15 mouse cellular contexts compared by ENCODE assay signal in the genomic region with DNA sequence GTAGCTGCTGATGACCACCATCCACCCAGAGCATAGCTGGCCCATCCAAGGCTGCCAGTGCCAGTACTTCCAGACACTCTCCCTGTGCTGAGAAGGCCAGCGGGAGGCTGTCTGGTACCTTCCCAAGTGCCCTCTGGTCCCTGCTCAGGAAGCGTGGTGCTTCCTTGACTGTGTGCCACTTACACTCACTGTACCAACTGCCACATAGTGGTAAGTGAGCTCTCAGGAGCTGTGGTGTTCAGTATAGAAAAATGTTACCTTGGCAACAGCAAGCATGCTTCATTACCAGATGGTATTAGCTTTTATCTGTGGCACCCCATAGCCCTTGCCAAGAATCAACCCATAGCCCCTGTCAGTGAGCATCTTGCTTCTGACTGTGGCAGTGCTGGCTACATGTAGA.
DNase-seq lines count a peak whose midpoint lies in the region; ATAC-seq lines count a peak whose summit lies in the region.
"Had no signal": no experiment of that assay in that cellular context is flagged by ENCODE, and none has a peak within 500 bp of the region (broad histone marks: within the 10 kb centered on the region; RNA-seq: fewer than 3 reads in every experiment).

No protein-coding gene starts in this region.

- DNase-seq in hindbrain, embryonic 14.5 days (ENCODE audit: low spot score): no peak
- no peak for DNase-seq in hindbrain, embryonic 10.5 days (ENCODE audit: low spot score)
- no peak for DNase-seq in neural tube, embryonic 10.5 days (ENCODE audit: extremely low spot score, low spot score)
- no peak for DNase-seq in ovary, postnatal 10 days (ENCODE audit: low spot score)
- no peak for DNase-seq in gastrocnemius, adult 18-20 months (ENCODE audit: low spot score)
- DNase-seq: adrenal gland, adult 8-10 months; gastrocnemius, postnatal 14 days; lung, adult 2 months; thymus, adult 2 months had no signal

- 0 out of 2 replicates have a peak overlapping the region, but pooled peaks have one; percentile 12 for H3K27ac ChIP-seq in hindbrain, embryonic 14.5 days
- no peak overlapping the region; the same call in 1 of the 2 replicates for H3K27ac ChIP-seq in hindbrain, embryonic 10.5 days
- no peak overlapping the region for H3K27ac ChIP-seq in neural tube, embryonic 14.5 days (ENCODE audit: low read depth, low read length)
- peak overlapping the region; percentile 24; the same call in 1 of the 2 replicates for H3K27ac ChIP-seq in hindbrain, embryonic 16.5 days (ENCODE audit: low read depth, low read length)
- H3K27ac ChIP-seq: kidney, postnatal 0 days; limb, embryonic 13.5 days; midbrain, embryonic 12.5 days had no signal

- 0 out of 2 replicates have a peak overlapping the region, but pooled peaks have one; percentile 10 for H3K9ac ChIP-seq in hindbrain, embryonic 14.5 days
- no peak overlapping the region for H3K9ac ChIP-seq in neural tube, embryonic 14.5 days (replicated peaks; ENCODE audit: low read depth, low read length)
- H3K9ac ChIP-seq in hindbrain, embryonic 16.5 days (ENCODE audit: low read depth, low read length): no peak overlapping the region
- H3K9ac ChIP-seq: limb, embryonic 13.5 days; midbrain, embryonic 12.5 days had no signal

- WGBS in hindbrain, embryonic 14.5 days: 62% methylated on average over 2 of the region's 2 CpGs
- 80% methylated on average over 2 of the region's 2 CpGs for WGBS in hindbrain, embryonic 10.5 days
- WGBS in neural tube, embryonic 14.5 days: 67% methylated on average over 2 of the region's 2 CpGs
- 58% methylated on average over 2 of the region's 2 CpGs for WGBS in hindbrain, embryonic 16.5 days

- no peak overlapping the region for H3K4me3 ChIP-seq in hindbrain, embryonic 14.5 days (replicated peaks; ENCODE audit: low read length)
- no peak overlapping the region for H3K4me3 ChIP-seq in hindbrain, embryonic 10.5 days
- no peak overlapping the region for H3K4me3 ChIP-seq in neural tube, embryonic 14.5 days (ENCODE audit: low read depth, low read length)
- H3K4me3 ChIP-seq in hindbrain, embryonic 16.5 days (ENCODE audit: low read length): no peak overlapping the region
- H3K4me3 ChIP-seq: erythroblast, embryonic 14.5 days; limb, embryonic 13.5 days; midbrain, embryonic 12.5 days had no signal

- no peaks in the 10 kb centered on the region for H3K27me3 ChIP-seq in hindbrain, embryonic 14.5 days (ENCODE audit: control insufficient read depth, insufficient read depth, low read length)
- no peaks in the 10 kb centered on the region for H3K27me3 ChIP-seq in hindbrain, embryonic 10.5 days (ENCODE audit: insufficient read depth, poor library complexity, severe bottlenecking)
- H3K27me3 ChIP-seq in neural tube, embryonic 14.5 days (ENCODE audit: control insufficient read depth, insufficient read depth, low read length): no peaks in the 10 kb centered on the region
- no peaks in the 10 kb centered on the region for H3K27me3 ChIP-seq in hindbrain, embryonic 16.5 days (replicated peaks; ENCODE audit: control insufficient read depth, insufficient read depth, low read length)
- H3K27me3 ChIP-seq: limb, embryonic 13.5 days; midbrain, embryonic 12.5 days had no signal

- no peak overlapping the region for H3K4me2 ChIP-seq in hindbrain, embryonic 14.5 days (replicated peaks)
- no peak overlapping the region for H3K4me2 ChIP-seq in neural tube, embryonic 14.5 days (ENCODE audit: low read depth, low read length)
- no peak overlapping the region for H3K4me2 ChIP-seq in hindbrain, embryonic 16.5 days (ENCODE audit: low read length)
- H3K4me2 ChIP-seq: limb, embryonic 13.5 days; midbrain, embryonic 12.5 days had no signal

- peaks cover 30% of the 10 kb centered on the region for H3K4me1 ChIP-seq in hindbrain, embryonic 14.5 days (replicated peaks; ENCODE audit: control insufficient read depth, insufficient read depth, low read length)
- peaks cover 56% of the 10 kb centered on the region for H3K4me1 ChIP-seq in hindbrain, embryonic 10.5 days (replicated peaks)
- peaks cover 17% of the 10 kb centered on the region; the same call in 1 of the 2 replicates for H3K4me1 ChIP-seq in neural tube, embryonic 14.5 days (ENCODE audit: control insufficient read depth, insufficient read depth, low read length)
- H3K4me1 ChIP-seq in hindbrain, embryonic 16.5 days (ENCODE audit: control insufficient read depth, insufficient read depth, low read depth, low read length): peaks cover 25% of the 10 kb centered on the region
- H3K4me1 ChIP-seq: limb, embryonic 13.5 days had no signal

- H3K36me3 ChIP-seq in hindbrain, embryonic 14.5 days (replicated peaks; ENCODE audit: control insufficient read depth, insufficient read depth): no peaks in the 10 kb centered on the region
- H3K36me3 ChIP-seq in hindbrain, embryonic 10.5 days: no peaks in the 10 kb centered on the region
- no peaks in the 10 kb centered on the region for H3K36me3 ChIP-seq in neural tube, embryonic 14.5 days (ENCODE audit: control insufficient read depth, insufficient read depth, low read length)
- H3K36me3 ChIP-seq in hindbrain, embryonic 16.5 days (ENCODE audit: control insufficient read depth, insufficient read depth, low read length): no peaks in the 10 kb centered on the region
- H3K36me3 ChIP-seq: midbrain, embryonic 12.5 days had no signal

- ATAC-seq in hindbrain, embryonic 14.5 days (ENCODE audit: low FRiP score): peak; percentile 41; the same call in 1 of the 2 replicates
- peak; percentile 53; the same call in 1 of the 2 replicates for ATAC-seq in neural tube, embryonic 14.5 days (ENCODE audit: low read depth)
- ATAC-seq in hindbrain, embryonic 16.5 days: peak; percentile 66

- H3K9me3 ChIP-seq in hindbrain, embryonic 14.5 days (ENCODE audit: control insufficient read depth, low read length): no peaks in the 10 kb centered on the region
- H3K9me3 ChIP-seq in hindbrain, embryonic 10.5 days: no peaks in the 10 kb centered on the region
- H3K9me3 ChIP-seq in neural tube, embryonic 14.5 days (ENCODE audit: control insufficient read depth, low read length): no peaks in the 10 kb centered on the region
- no peaks in the 10 kb centered on the region for H3K9me3 ChIP-seq in hindbrain, embryonic 16.5 days (ENCODE audit: control insufficient read depth, low read length)
- H3K9me3 ChIP-seq: limb, embryonic 13.5 days; midbrain, embryonic 12.5 days had no signal

Comparison
In these comparisons a context has a peak if more than half of its experiments do, and no peak if none do; other contexts are left out.
1. H3K27ac ChIP-seq: peak in hindbrain, embryonic 14.5 days (single experiment) and hindbrain, embryonic 16.5 days (single experiment); none in hindbrain, embryonic 10.5 days (single experiment) and neural tube, embryonic 14.5 days (single experiment).
2. Peak in every context shown above with its lines, with median percentiles within 50 percentile points of each other: ATAC-seq.